Mouse (Mus musculus) layer of hippocampus, postnatal 14 days (tissue): Measurements from ENCODE around the gene Pcx. TPM values are rescaled to one million over a fixed set of nuclear protein-coding genes. Genes with fewer than 3 reads are reported as not detected.
"Not testable (repeated sequence)": the region's sequence is repeated elsewhere in the genome, so short reads cannot be mapped to it uniquely, and the experiment has no call there.

ENCODE experiments used
- DNase-seq, 2 experiments: peaks; one replicate each; pipeline ENCODE4 v3.0.0; 2021 to 2022; ENCODE audit warnings: low spot score in 2 of 2, mixed read lengths in 1 of 2
- total RNA-seq, 2 experiments: library from RNA; stranded (reverse); gene quantifications; 2 replicates each; pipeline ENCODE4 v1.2.3; 2021

The Pcx gene
- total RNA-seq, 2 experiments from 2014 or later: 56.6 to 63.9 TPM

- DNase-seq: no peak
These were observed 68.5 kb downstream of the Pcx start for GRCm38 (mm10) chr19:4578799-4579198.

GRCm38 (mm10) chr19:4579296-4579695, 69.0 kb downstream of the Pcx start:
- DNase-seq: no peak

DNA sequence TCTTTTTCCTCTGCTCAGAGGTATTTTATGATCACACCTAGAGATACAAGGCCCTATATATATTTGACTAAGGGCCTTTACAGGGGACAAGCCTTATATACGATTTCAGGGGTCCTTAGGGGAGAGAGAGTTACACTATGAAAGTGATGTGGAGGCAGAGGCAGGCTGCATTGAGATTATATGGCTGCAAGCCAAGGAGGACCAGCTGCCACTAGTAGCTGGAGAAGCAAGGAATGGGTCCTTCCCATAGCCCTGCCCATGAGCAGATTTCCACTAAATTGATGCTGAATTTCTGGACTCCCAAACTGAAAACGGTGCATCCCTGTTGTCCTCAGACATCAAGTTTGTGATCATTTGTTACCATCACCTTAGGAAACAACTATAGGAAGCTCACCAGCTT, 73.6 kb downstream of the Pcx start:
- no peak for DNase-seq

- DNase-seq: not testable (repeated sequence)
These were observed 76.5 kb downstream of the Pcx start for GRCm38 (mm10) chr19:4586783-4587182.

- DNase-seq: no peak
These were observed 77.2 kb downstream of the Pcx start for GRCm38 (mm10) chr19:4587426-4587825.

DNA sequence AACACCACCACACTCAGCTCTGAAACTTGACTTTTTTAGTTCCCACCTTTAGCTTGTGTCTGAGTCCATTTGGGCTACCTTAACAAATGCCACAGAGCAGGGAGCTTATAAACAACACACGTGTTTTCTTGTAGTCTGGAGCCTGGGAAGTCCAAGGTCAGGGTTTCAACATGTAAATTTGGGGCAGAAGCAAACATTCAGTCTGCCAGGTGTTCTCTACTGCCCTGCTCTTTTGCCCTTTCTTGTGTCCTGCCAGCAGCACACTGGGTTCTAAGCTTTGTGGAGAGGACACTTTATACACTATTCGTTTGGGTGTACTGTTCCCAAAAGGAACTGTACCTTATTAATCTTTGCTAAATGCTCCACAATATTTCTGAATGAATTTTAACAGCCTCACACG, 78.2 kb downstream of the Pcx start:
- DNase-seq: no peak

DNA sequence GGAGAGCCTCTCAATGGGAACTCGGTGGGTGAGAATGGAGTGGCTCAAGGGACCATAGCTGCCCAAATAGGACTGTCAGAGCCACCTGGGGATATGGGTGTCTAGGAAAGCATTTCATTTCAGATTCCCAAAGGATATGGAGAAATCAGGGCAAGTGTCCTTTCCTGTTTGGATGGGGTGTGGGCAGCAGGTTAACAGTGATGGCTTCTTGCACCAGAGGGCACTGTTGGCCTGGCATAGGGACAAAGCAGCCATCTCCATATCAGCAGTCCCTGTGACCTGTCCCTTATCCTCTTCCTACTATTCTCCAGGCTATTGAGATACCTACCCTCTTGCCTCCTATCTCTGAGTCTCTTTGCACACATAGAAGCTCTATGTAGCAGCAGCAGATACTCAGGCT, 78.8 kb downstream of the Pcx start:
- DNase-seq: no peak

GRCm38 (mm10) chr19:4590025-4590424, 79.8 kb downstream of the Pcx start:
- no peak for DNase-seq

GRCm38 (mm10) chr19:4593792-4594522, 83.7 kb downstream of the Pcx start:
- no peak for DNase-seq

DNA sequence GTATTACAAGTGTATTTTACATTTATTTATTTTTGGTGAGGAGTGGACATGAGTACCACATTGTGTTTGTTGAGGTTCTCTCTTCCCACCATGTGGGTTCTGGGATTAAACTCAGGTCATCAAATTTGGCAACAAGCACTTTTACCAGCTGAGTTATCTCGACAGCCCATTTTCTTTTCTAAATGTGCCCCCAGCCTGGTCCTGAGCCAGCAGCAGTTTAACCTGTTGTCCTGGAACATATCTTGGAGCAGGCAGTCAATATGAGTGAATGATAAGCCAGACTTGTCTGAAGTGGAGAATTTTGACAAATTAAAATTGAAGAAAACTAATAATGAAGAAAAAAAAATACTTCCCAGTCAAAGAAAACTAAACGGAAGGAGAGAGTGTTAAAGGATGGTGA, 85.8 kb downstream of the Pcx start:
- DNase-seq: no peak

GRCm38 (mm10) chr19:4602459-4602858, 92.2 kb downstream of the Pcx start:
- no peak for DNase-seq

DNA sequence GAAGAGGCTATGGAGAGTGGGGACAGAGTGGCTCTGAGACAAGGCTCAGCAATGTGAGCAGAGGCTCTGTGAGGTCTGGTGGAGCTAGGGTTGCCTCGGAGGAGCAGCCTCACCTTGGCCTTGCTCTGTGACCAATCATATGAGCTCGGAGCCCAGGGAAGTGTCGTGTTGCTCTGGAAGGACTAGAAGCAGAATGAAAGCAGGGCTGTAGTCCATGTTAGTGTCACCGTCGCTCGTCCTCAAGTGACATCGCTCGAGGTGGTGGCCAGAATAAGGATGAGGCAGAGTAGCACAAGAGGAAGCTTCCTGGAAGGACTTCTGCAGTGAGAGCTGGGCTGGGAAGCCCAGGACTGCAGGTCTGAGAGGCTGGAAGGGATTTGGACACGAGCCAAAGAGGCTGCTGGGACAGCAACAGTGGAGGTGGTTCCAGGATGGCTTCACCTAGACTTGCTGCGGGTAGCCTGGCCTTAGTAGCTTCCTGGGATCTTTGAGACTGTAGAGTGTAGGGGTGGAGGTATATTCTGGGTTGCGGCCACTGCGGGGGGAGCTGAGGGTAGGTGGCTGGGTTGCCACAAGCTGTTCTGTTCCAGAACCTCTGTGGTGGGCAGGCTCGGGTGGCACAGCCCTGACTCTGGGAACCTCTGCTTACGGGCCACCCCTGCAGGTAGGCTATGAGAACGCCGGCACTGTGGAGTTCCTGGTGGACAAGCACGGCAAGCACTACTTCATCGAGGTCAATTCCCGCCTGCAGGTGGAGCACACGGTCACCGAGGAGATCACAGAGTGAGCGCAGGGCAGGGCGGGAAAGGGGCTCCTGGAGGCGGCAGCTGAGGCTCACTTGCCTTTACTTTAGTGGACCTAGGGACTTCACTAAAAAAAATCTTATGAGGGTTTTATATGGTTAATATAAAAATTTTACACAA, 93.8 kb downstream of the Pcx start:
- no peak for DNase-seq

DNA sequence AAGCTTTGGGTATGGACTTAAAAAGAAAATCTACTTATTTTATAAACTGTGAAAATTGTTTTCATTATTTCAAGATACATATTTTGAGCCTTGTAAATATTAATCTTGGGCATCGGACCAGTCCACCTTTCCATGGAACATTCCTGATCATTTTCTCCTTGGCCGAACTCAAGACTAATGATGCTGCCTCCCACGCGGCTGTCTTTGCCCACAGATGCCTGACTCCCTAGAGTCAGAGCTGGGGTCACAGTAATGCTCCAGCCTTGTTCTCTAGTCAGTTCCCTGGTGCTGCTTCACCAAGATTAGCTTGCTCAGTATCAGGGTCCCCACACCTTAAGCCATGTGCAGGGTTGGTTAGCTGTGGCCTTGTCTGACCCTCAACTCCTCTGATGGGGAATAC, 95.4 kb downstream of the Pcx start:
- DNase-seq: no peak

DNA sequence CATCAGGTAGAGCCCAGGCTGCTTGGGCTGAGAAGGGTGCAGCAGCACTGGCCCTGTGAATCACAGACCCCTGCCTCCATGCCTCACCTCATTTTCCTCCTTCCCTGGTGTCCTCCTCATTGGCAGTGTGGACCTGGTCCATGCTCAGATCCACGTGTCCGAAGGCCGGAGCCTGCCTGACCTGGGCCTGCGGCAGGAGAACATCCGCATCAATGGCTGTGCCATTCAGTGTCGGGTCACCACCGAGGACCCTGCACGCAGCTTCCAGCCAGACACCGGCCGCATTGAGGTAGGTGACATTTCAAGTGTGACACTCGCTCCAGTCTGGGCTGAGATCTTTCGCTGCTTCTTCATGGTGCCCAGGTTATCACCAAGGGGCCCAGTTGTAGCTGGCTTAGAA, 97.1 kb downstream of the Pcx start:
- no peak for DNase-seq

DNA sequence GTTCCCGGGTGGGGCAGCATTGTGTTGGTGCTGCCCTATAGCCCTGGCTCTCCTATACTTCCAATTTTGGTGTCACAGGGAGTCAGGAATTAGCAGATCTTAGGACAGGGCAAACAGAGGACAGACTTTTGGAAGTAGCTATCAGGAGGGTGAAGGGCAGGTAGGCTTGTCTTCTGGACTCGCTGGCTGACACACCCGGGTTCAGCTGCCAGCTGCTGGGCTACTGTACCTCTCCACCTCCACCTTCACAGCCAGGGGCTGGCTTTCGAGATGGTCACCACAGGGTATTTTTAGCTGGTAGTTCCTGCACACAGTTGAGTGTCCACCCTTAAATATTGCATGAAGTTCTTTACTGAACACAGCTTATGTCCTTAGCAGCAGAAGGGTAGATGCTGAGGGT, 98.2 kb downstream of the Pcx start:
- no peak for DNase-seq

DNA sequence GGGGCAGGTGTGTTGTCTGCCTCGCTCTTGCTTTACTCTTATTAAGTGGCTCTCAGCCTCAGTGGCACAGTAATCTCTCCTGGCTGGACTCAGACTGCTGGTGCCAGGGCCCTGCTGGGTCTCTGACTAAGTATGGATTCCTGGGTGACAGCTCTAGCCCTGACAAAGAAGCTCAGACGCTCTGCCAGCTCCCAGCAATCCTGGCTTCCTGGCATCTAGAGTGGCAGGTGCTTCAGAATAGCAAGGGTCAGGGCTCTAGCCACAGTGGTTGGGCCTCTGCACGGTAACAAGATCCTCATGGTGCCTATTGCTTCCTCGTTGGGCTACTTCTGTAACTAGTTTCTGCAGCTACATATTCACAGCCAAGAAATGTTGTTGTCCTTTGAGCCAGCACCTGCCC, 99.8 kb downstream of the Pcx start:
- no peak for DNase-seq

DNA sequence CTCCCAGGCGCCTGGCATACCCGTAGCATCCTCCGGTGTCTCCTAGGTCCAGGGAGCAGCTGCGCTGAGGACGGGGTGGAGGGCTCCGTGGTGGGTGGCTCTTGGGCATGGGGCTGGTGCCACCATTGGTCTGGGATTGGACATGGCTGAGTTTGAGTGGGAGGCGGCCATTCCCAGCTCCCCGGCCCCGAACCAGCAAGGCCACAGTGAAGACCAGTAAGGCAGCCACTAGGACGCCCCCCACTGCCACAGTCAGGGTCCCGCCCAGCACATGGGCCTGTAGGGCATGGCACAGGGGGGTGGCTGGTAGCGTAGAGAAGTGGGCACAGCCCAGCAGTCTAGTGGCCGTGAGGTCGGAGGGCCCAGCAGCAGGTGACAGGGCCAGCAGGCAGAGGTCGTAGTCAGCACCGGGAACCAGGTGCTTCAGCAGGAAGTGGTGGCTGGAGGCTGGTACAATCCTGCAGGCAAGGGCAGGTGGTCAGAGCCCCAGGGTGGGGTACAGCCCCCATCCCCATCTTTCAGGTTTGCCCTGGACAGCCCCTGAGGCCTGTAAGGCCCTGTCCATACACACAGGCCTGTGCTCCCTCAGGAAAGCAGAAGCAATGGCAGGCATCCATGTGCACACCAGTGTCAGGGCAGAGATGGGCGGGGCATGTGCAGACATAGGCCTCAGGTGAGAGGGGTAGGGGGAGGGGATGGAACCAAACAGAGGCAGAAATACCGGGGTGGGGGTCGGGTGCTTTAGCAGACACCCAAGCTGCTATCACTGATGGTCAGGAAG, 102.1 kb downstream of the Pcx start:
- no peak for DNase-seq

GRCm38 (mm10) chr19:4613464-4614304, 103.4 kb downstream of the Pcx start:
- no peak for DNase-seq

GRCm38 (mm10) chr19:4614305-4615150, 104.3 kb downstream of the Pcx start:
- no peak for DNase-seq
